Mouse (Mus musculus): ENCODE measurements at regions not wholly inside any gene's neighbourhood (a gene's known extent, or its start where the extent isn't known, plus 50 kb on each side); places are given as distances from the start of the nearest gene placed in this dataset.
A peak's percentile ranks its signal among the peaks of the same experiment; 100 is the strongest.

DNA sequence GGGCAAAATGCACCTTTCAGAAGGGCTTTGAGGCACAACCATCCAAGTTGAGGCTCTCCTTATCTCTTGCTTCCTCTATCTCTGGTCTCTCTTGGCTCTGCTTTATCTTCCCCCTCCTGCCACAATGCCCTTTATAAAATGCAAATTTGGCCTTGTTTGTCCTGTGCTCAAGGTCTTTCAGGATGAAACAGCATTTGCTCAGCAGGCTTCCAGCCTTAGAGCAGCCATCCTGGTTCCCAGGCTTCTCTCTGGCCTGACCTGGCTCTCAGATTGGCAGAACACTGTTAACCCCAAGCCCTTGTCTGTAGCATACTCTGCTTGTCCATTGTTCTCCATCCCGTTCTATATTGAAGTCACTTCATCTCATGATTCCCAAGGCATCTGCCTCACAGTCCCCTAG, 579.3 kb downstream of the Tmem182 start:
- TF ChIP-seq CTCF (IDR thresholded peaks at IDR 0.05; ENCODE audit: low read depth, low read length) (no peak), POLR2A (IDR thresholded peaks at IDR 0.05; ENCODE audit: extremely low read depth, insufficient read depth, low read length) (no peak)

DNA sequence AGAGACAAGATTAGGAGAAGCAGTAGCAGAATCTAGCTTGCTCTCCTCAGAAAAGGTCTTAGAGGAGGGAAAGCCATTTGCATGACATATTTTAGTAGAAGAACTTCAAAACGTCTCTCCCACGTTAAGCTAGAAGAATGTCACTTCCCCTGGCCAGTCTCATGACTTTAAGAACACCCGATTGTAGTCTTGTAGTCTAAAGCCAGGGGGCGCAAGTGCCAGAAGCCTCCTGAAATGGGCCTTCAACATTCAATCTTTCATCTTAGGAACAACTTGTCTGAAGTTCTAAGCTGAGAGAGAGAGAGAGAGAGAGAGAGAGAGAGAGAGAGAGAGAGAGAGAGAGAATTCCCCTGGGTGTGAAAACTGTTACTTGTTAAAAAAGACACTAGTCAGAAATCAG, 581.0 kb downstream of the Tmem182 start:
- no peaks in the 10 kb centered on the region for H3K27me3 ChIP-seq (ENCODE audit: control insufficient read depth, insufficient read depth, low read length)
- no peak overlapping the region for H3K4me3 ChIP-seq (ENCODE audit: insufficient read depth, low read depth, low read length)
- H3K4me1 ChIP-seq (ENCODE audit: control insufficient read depth, insufficient read depth, low read length), result no peaks in the 10 kb centered on the region
- no peak overlapping the region for H3K27ac ChIP-seq (replicated peaks; ENCODE audit: insufficient read depth, low read depth, low read length)
- H3K79me2 ChIP-seq (ENCODE audit: control insufficient read depth, insufficient read depth, low read length), result no peaks in the 10 kb centered on the region
- TF ChIP-seq POLR2A (IDR thresholded peaks at IDR 0.05; ENCODE audit: extremely low read depth, insufficient read depth, low read length) (no peak), CTCF (IDR thresholded peaks at IDR 0.05; ENCODE audit: low read depth, low read length) (no peak)
- no peak for DNase-seq (ENCODE audit: extremely low read depth, low read depth, low spot score)
- H3K9ac ChIP-seq (ENCODE audit: low read depth, low read length), result no peak overlapping the region
- 59% methylated on average over 4 of the region's 4 CpGs for WGBS
- H3K36me3 ChIP-seq (ENCODE audit: control insufficient read depth, insufficient read depth, low read length), result no peaks in the 10 kb centered on the region

More for the DNA sequence above, 579.3 kb downstream of the Tmem182 start:
- Histone ChIP-seq H3K27ac (replicated peaks; ENCODE audit: insufficient read depth, low read depth, low read length) (no peak overlapping the region), H3K36me3 (ENCODE audit: control insufficient read depth, insufficient read depth, low read length) (no peaks in the 10 kb centered on the region), H3K9ac (ENCODE audit: low read depth, low read length) (no peak overlapping the region), H3K4me1 (ENCODE audit: control insufficient read depth, insufficient read depth, low read length) (no peaks in the 10 kb centered on the region), H3K79me2 (ENCODE audit: control insufficient read depth, insufficient read depth, low read length) (no peaks in the 10 kb centered on the region), H3K4me3 (ENCODE audit: insufficient read depth, low read depth, low read length) (no peak overlapping the region), H3K27me3 (ENCODE audit: control insufficient read depth, insufficient read depth, low read length) (no peaks in the 10 kb centered on the region)
- 39% methylated on average over 1 of the region's 1 CpGs for WGBS
- DNase-seq (ENCODE audit: extremely low read depth, low read depth, low spot score), result no peak

DNA sequence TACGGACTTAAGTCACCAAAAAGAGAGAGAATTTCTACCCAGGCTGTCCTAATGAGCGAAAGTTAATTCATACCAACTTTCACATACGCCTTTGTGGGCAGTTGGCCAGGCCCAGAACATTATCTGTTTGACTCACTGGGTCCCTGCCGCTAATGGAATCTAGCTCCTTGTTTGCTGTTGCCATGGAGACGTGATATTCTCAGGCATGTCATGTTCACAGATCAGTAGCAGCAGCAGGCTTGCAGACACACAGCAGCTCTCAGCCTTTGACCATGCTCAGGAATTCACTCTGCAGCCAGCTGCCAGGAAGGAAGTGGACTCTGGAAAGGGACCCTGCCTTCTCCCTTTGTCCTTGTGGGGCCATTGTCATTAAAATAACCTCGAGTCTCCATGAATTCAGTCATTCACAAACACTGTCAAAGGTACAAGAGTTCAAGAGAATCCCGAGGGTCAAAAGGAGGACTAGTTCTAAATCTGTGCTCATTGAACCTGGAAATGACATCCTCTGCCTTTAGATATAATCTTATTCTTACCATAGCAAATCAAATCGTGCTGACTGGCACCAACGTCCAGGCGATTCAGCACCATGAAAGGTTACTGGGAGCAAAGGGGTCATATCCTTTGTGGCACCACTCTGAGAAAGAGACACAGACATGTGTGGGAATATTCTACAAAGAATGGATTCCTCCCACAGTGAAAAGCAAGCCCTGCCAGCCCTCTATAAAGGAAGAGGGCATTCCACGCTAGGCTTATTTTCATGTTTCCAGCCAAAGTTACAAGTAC, 584.9 kb downstream of the Tmem182 start:
- no peaks in the 10 kb centered on the region for H3K79me2 ChIP-seq (ENCODE audit: control insufficient read depth, insufficient read depth, low read length)
- no peaks in the 10 kb centered on the region for H3K27me3 ChIP-seq (ENCODE audit: control insufficient read depth, insufficient read depth, low read length)
- DNase-seq (ENCODE audit: extremely low read depth, low read depth, low spot score), result peak; percentile 47
- no peak for TF ChIP-seq POLR2A (IDR thresholded peaks at IDR 0.05; ENCODE audit: extremely low read depth, insufficient read depth, low read length)
- TF ChIP-seq CTCF (IDR thresholded peaks at IDR 0.05; ENCODE audit: low read depth, low read length), result no peak
- no peak overlapping the region for H3K4me3 ChIP-seq (ENCODE audit: insufficient read depth, low read depth, low read length)
- H3K4me1 ChIP-seq (ENCODE audit: control insufficient read depth, insufficient read depth, low read length), result no peaks in the 10 kb centered on the region
- H3K27ac ChIP-seq (replicated peaks; ENCODE audit: insufficient read depth, low read depth, low read length), result no peak overlapping the region
- 17% methylated on average over 11 of the region's 11 CpGs for WGBS
- no peak overlapping the region for H3K9ac ChIP-seq (ENCODE audit: low read depth, low read length)
- H3K36me3 ChIP-seq (ENCODE audit: control insufficient read depth, insufficient read depth, low read length), result no peaks in the 10 kb centered on the region

DNA sequence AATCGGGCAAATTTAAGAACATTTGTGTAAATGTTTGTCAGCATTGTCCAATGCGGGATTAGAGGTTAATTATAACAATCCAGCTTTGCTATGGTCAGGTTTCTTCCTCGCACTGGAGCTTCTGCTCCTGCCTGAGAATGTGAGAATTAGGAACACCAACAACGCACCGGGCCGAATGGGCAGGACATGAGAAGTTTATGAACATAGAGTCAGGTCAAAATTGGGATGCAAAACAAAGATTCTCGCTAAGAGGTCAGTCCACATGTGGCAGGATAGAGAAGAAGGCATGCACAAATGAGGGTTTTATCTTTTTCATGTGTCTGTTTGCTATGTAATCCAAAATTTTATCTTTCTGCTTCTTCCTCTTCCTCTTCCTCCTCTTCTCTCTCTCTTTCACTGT, 585.7 kb downstream of the Tmem182 start:
- H3K27me3 ChIP-seq (ENCODE audit: control insufficient read depth, insufficient read depth, low read length), result no peaks in the 10 kb centered on the region
- DNase-seq (ENCODE audit: extremely low read depth, low read depth, low spot score), result no peak
- 76% methylated on average over 7 of the region's 7 CpGs for WGBS
- H3K4me3 ChIP-seq (ENCODE audit: insufficient read depth, low read depth, low read length), result no peak overlapping the region
- no peak overlapping the region for H3K27ac ChIP-seq (replicated peaks; ENCODE audit: insufficient read depth, low read depth, low read length)
- H3K9ac ChIP-seq (ENCODE audit: low read depth, low read length), result no peak overlapping the region
- H3K79me2 ChIP-seq (ENCODE audit: control insufficient read depth, insufficient read depth, low read length), result no peaks in the 10 kb centered on the region
- no peaks in the 10 kb centered on the region for H3K36me3 ChIP-seq (ENCODE audit: control insufficient read depth, insufficient read depth, low read length)
- H3K4me1 ChIP-seq (ENCODE audit: control insufficient read depth, insufficient read depth, low read length), result no peaks in the 10 kb centered on the region
- TF ChIP-seq CTCF (IDR thresholded peaks at IDR 0.05; ENCODE audit: low read depth, low read length), result no peak
- TF ChIP-seq POLR2A (IDR thresholded peaks at IDR 0.05; ENCODE audit: extremely low read depth, insufficient read depth, low read length), result no peak

DNA sequence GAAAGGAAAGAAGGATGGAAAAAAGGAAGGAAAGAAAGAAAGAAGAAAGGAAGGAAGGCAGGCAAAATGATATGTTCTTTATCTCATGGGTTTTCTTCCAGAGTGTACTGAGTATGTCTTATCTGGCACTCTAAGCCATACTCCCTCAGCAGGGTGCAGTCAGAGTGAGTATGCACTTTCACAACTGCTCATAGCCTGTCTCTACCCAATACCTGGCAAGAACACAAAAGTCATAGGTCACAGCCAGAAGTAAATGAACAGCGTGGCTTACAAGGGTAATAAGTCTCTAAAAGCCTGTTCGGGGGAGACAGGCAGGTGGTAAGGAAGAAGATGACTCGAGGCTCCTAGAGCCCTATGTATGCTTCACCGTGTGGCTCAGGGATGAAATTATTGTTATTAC, 587.9 kb downstream of the Tmem182 start:
- no peaks in the 10 kb centered on the region for H3K79me2 ChIP-seq (ENCODE audit: control insufficient read depth, insufficient read depth, low read length)
- no peak overlapping the region for H3K9ac ChIP-seq (ENCODE audit: low read depth, low read length)
- peak; percentile 46 for DNase-seq (ENCODE audit: extremely low read depth, low read depth, low spot score)
- no peaks in the 10 kb centered on the region for H3K4me1 ChIP-seq (ENCODE audit: control insufficient read depth, insufficient read depth, low read length)
- no peaks in the 10 kb centered on the region for H3K36me3 ChIP-seq (ENCODE audit: control insufficient read depth, insufficient read depth, low read length)
- 63% methylated on average over 4 of the region's 4 CpGs for WGBS
- H3K27ac ChIP-seq (replicated peaks; ENCODE audit: insufficient read depth, low read depth, low read length), result no peak overlapping the region
- TF ChIP-seq POLR2A (IDR thresholded peaks at IDR 0.05; ENCODE audit: extremely low read depth, insufficient read depth, low read length) (no peak), CTCF (IDR thresholded peaks at IDR 0.05; ENCODE audit: low read depth, low read length) (no peak)
- H3K4me3 ChIP-seq (ENCODE audit: insufficient read depth, low read depth, low read length), result no peak overlapping the region
- H3K27me3 ChIP-seq (ENCODE audit: control insufficient read depth, insufficient read depth, low read length), result no peaks in the 10 kb centered on the region

DNA sequence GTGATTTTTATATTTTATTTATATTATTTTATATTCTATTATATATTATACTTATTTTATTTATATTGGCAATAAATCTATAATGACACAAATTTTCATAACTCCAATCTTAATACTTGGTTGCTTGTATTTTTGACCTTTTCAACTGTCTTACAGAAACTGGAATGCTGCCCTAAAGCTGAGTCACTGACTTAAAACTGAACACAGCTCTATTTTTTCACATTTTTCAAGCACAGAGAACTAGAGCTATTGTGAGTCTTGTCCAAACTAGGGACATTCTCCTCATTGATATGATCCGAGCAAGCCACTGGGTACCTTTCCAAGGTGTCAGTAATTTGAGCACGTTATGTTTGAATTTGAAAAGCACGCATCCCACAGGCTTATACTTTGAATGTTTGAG, 589.7 kb downstream of the Tmem182 start:
- no peaks in the 10 kb centered on the region for H3K4me1 ChIP-seq (ENCODE audit: control insufficient read depth, insufficient read depth, low read length)
- no peaks in the 10 kb centered on the region for H3K36me3 ChIP-seq (ENCODE audit: control insufficient read depth, insufficient read depth, low read length)
- no peaks in the 10 kb centered on the region for H3K79me2 ChIP-seq (ENCODE audit: control insufficient read depth, insufficient read depth, low read length)
- no peak for DNase-seq (ENCODE audit: extremely low read depth, low read depth, low spot score)
- TF ChIP-seq CTCF (IDR thresholded peaks at IDR 0.05; ENCODE audit: low read depth, low read length), result no peak
- TF ChIP-seq POLR2A (IDR thresholded peaks at IDR 0.05; ENCODE audit: extremely low read depth, insufficient read depth, low read length), result no peak
- H3K27me3 ChIP-seq (ENCODE audit: control insufficient read depth, insufficient read depth, low read length), result no peaks in the 10 kb centered on the region
- H3K27ac ChIP-seq (replicated peaks; ENCODE audit: insufficient read depth, low read depth, low read length), result no peak overlapping the region
- no peak overlapping the region for H3K9ac ChIP-seq (ENCODE audit: low read depth, low read length)
- no peak overlapping the region for H3K4me3 ChIP-seq (ENCODE audit: insufficient read depth, low read depth, low read length)
- 80% methylated on average over 3 of the region's 3 CpGs for WGBS

All from liver, adult 2 months (tissue).